Mouse (Mus musculus): ENCODE data around the gene Tmem201.

GRCm38 (mm10) chr4:149723021-149723390 is 14.8 kb downstream of the Tmem201 start:
- TF ChIP-seq CTCF (IDR thresholded peaks at IDR 0.05; ENCODE audit: low read depth, low read length) (no peak), POLR2A (IDR thresholded peaks at IDR 0.05; ENCODE audit: extremely low read depth, insufficient read depth, low read length) (no peak)
